Mouse (Mus musculus) testis, adult 2 months (tissue): ENCODE results near the gene Lgals1. TPM values are rescaled to one million over a fixed set of nuclear protein-coding genes. Genes with fewer than 3 reads are reported as not detected.

Experiments
- H3K27ac ChIP-seq: fragments of 200-500 bp; 2 replicates; pipeline ENCODE4 v1.5.1; 2012; ENCODE audit warnings: low read depth, low read length; ENCODE audit not compliant: control insufficient read depth, insufficient read depth
- H3K27me3 ChIP-seq: fragments of 200-500 bp; 2 replicates; pipeline ENCODE4 v1.6.1; 2012; ENCODE audit warnings: mild to moderate bottlenecking, low read length, moderate library complexity; ENCODE audit not compliant: control insufficient read depth, insufficient read depth
- H3K36me3 ChIP-seq: fragments of 200-500 bp; 2 replicates; pipeline ENCODE4 v1.6.1; 2012; ENCODE audit warnings: mild to moderate bottlenecking, low read length; ENCODE audit not compliant: control insufficient read depth, insufficient read depth
- H3K4me1 ChIP-seq: fragments of 200-500 bp; 2 replicates; pipeline ENCODE4 v1.6.1; 2012; ENCODE audit warnings: low read length; ENCODE audit not compliant: control insufficient read depth, insufficient read depth
- H3K4me3 ChIP-seq: fragments of 200-500 bp; 2 replicates; pipeline ENCODE4 v1.5.1; 2012; ENCODE audit warnings: low read depth, mild to moderate bottlenecking, low read length, moderate library complexity, mixed read lengths; ENCODE audit not compliant: control insufficient read depth
- CTCF ChIP-seq: fragments of 200-500 bp; IDR thresholded peaks from 2 replicates; pipeline ENCODE4 v1.5.1; 2012; ENCODE audit warnings: low read depth, mild to moderate bottlenecking, inconsistent platforms, low read length, moderate library complexity; ENCODE audit not compliant: control insufficient read depth, insufficient read depth, insufficient replicate concordance
- POLR2A ChIP-seq: fragments of 200-500 bp; IDR thresholded peaks from 2 replicates; pipeline ENCODE4 v1.6.1; 2012; ENCODE audit warnings: low read depth, mild to moderate bottlenecking, inconsistent platforms, low read length, moderate library complexity; ENCODE audit not compliant: control insufficient read depth
- polyA plus RNA-seq: library from polyadenylated mRNA; depleted of rRNA; stranded (reverse); fragments of >200 nt; gene quantifications from 2 replicates; pipeline ENCODE4 v1.2.3, GENCODE M21; 2012

Lgals1 gene
- polyA plus RNA-seq, 1 experiment: 92.0 TPM

DNA sequence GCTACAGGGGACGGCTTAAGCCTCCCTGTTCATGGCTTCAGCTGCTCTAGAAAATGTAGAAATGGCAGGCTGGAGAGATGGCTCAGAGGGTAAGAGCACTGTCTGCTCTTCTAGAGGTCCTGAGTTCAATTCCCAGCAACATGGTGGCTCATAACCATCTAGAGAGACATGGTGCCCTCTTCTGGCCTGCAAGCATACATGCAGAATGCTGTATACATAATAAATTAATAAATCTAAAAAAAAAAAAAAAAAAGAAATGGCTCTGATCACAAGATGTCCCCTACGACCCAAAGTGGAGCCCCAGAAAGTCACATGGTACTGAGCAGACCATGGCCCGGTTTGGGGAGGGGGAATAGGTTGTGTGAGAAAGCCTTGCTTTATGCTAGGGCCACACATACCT lies 29.1 kb downstream of the Lgals1 start:
- Histone ChIP-seq H3K27me3 (no peaks in the 10 kb centered on the region), H3K4me1 (peaks cover 6% of the 10 kb centered on the region; the same call in 1 of the 2 replicates), H3K4me3 (no peak overlapping the region), H3K27ac (no peak overlapping the region), H3K36me3 (no peaks in the 10 kb centered on the region)
- TF ChIP-seq CTCF (no peak), POLR2A (no peak)

DNA sequence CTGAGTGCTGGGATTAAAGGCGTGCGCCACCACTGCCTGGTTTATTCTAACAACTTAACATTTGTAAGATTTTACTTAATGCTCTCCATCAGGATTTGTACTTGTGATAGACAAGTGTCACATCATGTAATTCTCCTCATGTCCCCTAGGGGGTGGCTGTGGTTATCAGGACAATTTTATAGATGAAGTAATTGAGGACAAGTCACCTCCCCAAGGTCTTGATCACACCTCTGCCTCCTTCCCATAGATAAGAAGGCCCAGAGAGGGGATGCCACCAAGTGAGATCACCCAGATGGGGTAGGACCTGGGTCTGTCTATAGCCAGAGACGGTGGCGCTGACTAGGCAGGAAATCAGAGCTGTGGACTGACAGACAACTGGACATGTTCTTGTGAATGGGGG lies 29.8 kb downstream of the Lgals1 start:
- Histone ChIP-seq H3K36me3 (no peaks in the 10 kb centered on the region), H3K27ac (no peak overlapping the region), H3K4me1 (peaks cover 6% of the 10 kb centered on the region; the same call in 1 of the 2 replicates), H3K4me3 (no peak overlapping the region), H3K27me3 (no peaks in the 10 kb centered on the region)
- TF ChIP-seq POLR2A: no peak
- TF ChIP-seq CTCF: no peak

GRCm38 (mm10) chr15:78957021-78957420 lies 30.5 kb downstream of the Lgals1 start:
- Histone ChIP-seq H3K4me3 (no peak overlapping the region), H3K27me3 (no peaks in the 10 kb centered on the region), H3K36me3 (no peaks in the 10 kb centered on the region), H3K4me1 (peaks cover 6% of the 10 kb centered on the region; the same call in 1 of the 2 replicates), H3K27ac (no peak overlapping the region)
- TF ChIP-seq CTCF: no peak
- no peak for TF ChIP-seq POLR2A

- Histone ChIP-seq H3K27me3 (no peaks in the 10 kb centered on the region), H3K27ac (no peak overlapping the region), H3K36me3 (no peaks in the 10 kb centered on the region), H3K4me3 (no peak overlapping the region), H3K4me1 (no peaks in the 10 kb centered on the region)
- no peak for TF ChIP-seq CTCF
- no peak for TF ChIP-seq POLR2A
Observed at GRCm38 (mm10) chr15:78959537-78959936, 33.0 kb downstream of the Lgals1 start.

- H3K4me3 ChIP-seq: no peak overlapping the region
- no peaks in the 10 kb centered on the region for H3K27me3 ChIP-seq
- TF ChIP-seq CTCF (no peak), POLR2A (no peak)
- H3K36me3 ChIP-seq: no peaks in the 10 kb centered on the region
- no peak overlapping the region for H3K27ac ChIP-seq
- no peaks in the 10 kb centered on the region for H3K4me1 ChIP-seq
Observed at GRCm38 (mm10) chr15:78960088-78960487, 33.6 kb downstream of the Lgals1 start.

- Histone ChIP-seq H3K4me1 (peaks cover 4% of the 10 kb centered on the region), H3K4me3 (peak overlapping the region; percentile 52), H3K27me3 (no peaks in the 10 kb centered on the region), H3K36me3 (no peaks in the 10 kb centered on the region), H3K27ac (no peak overlapping the region)
- TF ChIP-seq CTCF (peak; percentile 73; the same call in 1 of the 2 replicates), POLR2A (no peak)
Observed at GRCm38 (mm10) chr15:78962885-78963284, 36.4 kb downstream of the Lgals1 start.

DNA sequence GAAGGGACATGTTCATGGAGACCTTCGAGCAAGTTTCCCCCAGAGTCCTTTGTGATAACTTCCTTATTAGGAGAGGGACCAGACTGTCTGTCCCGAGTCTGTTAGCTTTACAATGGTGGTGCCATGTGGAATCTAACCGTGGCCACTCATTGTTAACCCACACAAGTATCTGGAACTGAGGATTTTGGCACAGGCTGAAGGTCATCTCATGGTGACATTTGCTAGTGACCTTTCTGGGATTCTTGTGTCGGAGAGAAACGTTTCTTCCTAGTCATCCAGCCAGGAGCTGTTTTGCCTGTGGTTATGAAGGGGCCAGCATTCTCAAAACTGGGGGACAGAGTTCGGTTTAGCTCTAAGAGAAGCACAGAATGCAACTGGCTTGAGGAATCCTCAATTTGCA lies 45.1 kb downstream of the Lgals1 start:
- no peak overlapping the region for H3K27ac ChIP-seq
- no peak overlapping the region for H3K4me3 ChIP-seq
- no peak for TF ChIP-seq POLR2A
- TF ChIP-seq CTCF: no peak
- peaks cover 9% of the 10 kb centered on the region for H3K4me1 ChIP-seq
- H3K36me3 ChIP-seq: no peaks in the 10 kb centered on the region
- no peaks in the 10 kb centered on the region for H3K27me3 ChIP-seq

DNA sequence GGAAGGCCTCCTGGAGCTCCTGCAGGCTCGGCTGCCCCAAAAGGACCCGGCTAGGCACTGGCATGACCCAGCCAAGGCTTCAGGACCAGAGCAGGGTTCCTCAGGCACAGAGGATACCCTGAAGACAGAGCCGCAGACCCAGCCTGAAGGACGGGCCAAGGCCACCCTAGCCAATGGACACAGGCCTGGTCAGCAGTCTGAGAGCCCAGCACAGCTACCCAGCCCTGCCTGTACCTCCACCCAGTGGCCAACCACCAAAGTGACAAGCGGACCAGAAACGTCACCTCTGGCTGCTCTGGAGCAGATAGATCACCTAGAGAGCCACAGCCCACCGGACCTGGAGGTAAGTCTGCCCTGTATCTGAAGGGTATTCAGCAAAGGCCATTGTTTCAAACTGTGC lies 47.4 kb downstream of the Lgals1 start:
- Histone ChIP-seq H3K4me3 (no peak overlapping the region), H3K27me3 (no peaks in the 10 kb centered on the region), H3K4me1 (no peaks in the 10 kb centered on the region), H3K27ac (no peak overlapping the region), H3K36me3 (no peaks in the 10 kb centered on the region)
- TF ChIP-seq CTCF (peak; percentile 49; the same call in 1 of the 2 replicates), POLR2A (no peak)
